Mouse (Mus musculus) liver, embryonic 12.5 days (tissue): ENCODE data around the gene Gm11077. TPM values are rescaled to one million over a fixed set of nuclear protein-coding genes. Genes with fewer than 3 reads are reported as not detected.

Experiments used
- ATAC-seq: fragments of 200-750 bp; cut with Nextera tagmentation; 2 replicates; pipeline ENCODE4 v1.8.0; 2017; ENCODE audit warnings: moderate number of reproducible peaks, mild to moderate bottlenecking, moderate library complexity
- H3K27ac ChIP-seq: fragments of 300-500 bp; sonication (generic); 2 replicates; pipeline ENCODE4 v1.5.1; 2016; ENCODE audit warnings: mild to moderate bottlenecking
- H3K27me3 ChIP-seq: fragments of 300-500 bp; sonication (generic); replicated peaks from 2 replicates; pipeline ENCODE4 v1.6.1; 2016; ENCODE audit warnings: mild to moderate bottlenecking, moderate library complexity
- H3K36me3 ChIP-seq: fragments of 300-500 bp; sonication (generic); 2 replicates; pipeline ENCODE4 v1.6.1; 2016; ENCODE audit warnings: mild to moderate bottlenecking, moderate library complexity
- H3K4me1 ChIP-seq: fragments of 300-500 bp; sonication (generic); 2 replicates; pipeline ENCODE4 v1.6.1; 2016
- H3K4me2 ChIP-seq: fragments of 300-500 bp; sonication (generic); 2 replicates; pipeline ENCODE4 v1.6.1; 2016; ENCODE audit warnings: mild to moderate bottlenecking, moderate library complexity
- H3K4me3 ChIP-seq: fragments of 300-500 bp; sonication (generic); 2 replicates; pipeline ENCODE4 v1.5.1; 2016; ENCODE audit warnings: mild to moderate bottlenecking, moderate library complexity
- H3K9ac ChIP-seq: fragments of 300-500 bp; sonication (generic); 2 replicates; pipeline ENCODE4 v1.6.1; 2016; ENCODE audit warnings: mild to moderate bottlenecking, moderate library complexity
- H3K9me3 ChIP-seq: fragments of 300-500 bp; sonication (generic); replicated peaks from 2 replicates; pipeline ENCODE4 v1.6.1; 2016; ENCODE audit warnings: mild to moderate bottlenecking, moderate library complexity
- WGBS: fragments of 180-500 bp; shearing (Covaris S2); methylation state at CpG from one replicate; pipeline ENCODE4 v1.1.7; 2016; ENCODE audit not compliant: insufficient replicate concordance; 5-methylcytosine and 5-hydroxymethylcytosine counted together
- polyA plus RNA-seq: library from polyadenylated mRNA; unstranded; fragments of >200 nt; fragmentation: Nextera tagmentation; extraction: Ambion mirVana; gene quantifications from 2 replicates; pipeline ENCODE4 v1.2.1, GENCODE M21; 2016

The Gm11077 gene
- polyA plus RNA-seq, 1 experiment from 2014 or later: not detected

GRCm38 (mm10) chr6:140750371-140751080, 21.4 kb downstream of the Gm11077 start:
- Histone ChIP-seq H3K9ac (no peak overlapping the region), H3K36me3 (no peaks in the 10 kb centered on the region), H3K27ac (no peak overlapping the region), H3K27me3 (no peaks in the 10 kb centered on the region), H3K4me3 (no peak overlapping the region), H3K9me3 (no peaks in the 10 kb centered on the region), H3K4me2 (no peak overlapping the region), H3K4me1 (no peaks in the 10 kb centered on the region)
- WGBS: 64% methylated on average over 8 of the region's 8 CpGs
- no peak for ATAC-seq

GRCm38 (mm10) chr6:140766365-140766764, 37.3 kb downstream of the Gm11077 start:
- H3K27me3 ChIP-seq: no peaks in the 10 kb centered on the region
- H3K4me1 ChIP-seq: no peaks in the 10 kb centered on the region
- no peak overlapping the region for H3K4me2 ChIP-seq
- H3K4me3 ChIP-seq: no peak overlapping the region
- H3K9me3 ChIP-seq: no peaks in the 10 kb centered on the region
- H3K36me3 ChIP-seq: no peaks in the 10 kb centered on the region
- 29% methylated on average over 9 of the region's 9 CpGs for WGBS
- no peak overlapping the region for H3K9ac ChIP-seq
- no peak overlapping the region for H3K27ac ChIP-seq
- no peak for ATAC-seq

GRCm38 (mm10) chr6:140767237-140767636, 38.2 kb downstream of the Gm11077 start:
- H3K4me1 ChIP-seq: no peaks in the 10 kb centered on the region
- 33% methylated on average over 6 of the region's 6 CpGs for WGBS
- H3K4me2 ChIP-seq: no peak overlapping the region
- no peak overlapping the region for H3K4me3 ChIP-seq
- no peaks in the 10 kb centered on the region for H3K9me3 ChIP-seq
- H3K36me3 ChIP-seq: no peaks in the 10 kb centered on the region
- no peak overlapping the region for H3K27ac ChIP-seq
- no peaks in the 10 kb centered on the region for H3K27me3 ChIP-seq
- no peak overlapping the region for H3K9ac ChIP-seq
- no peak for ATAC-seq

DNA sequence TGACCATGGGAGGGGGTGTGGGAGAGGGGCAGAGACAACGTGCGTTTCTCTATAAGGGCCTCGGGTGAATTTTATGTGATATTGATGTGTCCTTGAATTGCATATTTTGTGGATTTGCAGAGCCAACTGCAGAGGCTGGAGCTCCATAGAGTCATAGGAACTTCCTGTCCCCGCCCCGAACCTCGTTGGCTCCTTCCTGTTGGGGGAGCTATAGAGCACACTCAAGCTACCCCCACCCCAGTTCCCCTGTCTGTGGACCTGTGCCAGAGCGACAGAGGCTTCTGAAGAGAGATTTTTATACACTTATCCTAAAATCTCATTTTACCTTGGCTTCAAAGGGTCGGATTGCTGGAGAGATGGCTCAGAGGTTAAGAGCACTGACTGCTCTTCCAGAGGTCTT, 39.1 kb downstream of the Gm11077 start:
- ATAC-seq: no peak
- Histone ChIP-seq H3K4me1 (no peaks in the 10 kb centered on the region), H3K27me3 (no peaks in the 10 kb centered on the region), H3K4me3 (no peak overlapping the region), H3K4me2 (no peak overlapping the region), H3K36me3 (no peaks in the 10 kb centered on the region), H3K9me3 (no peaks in the 10 kb centered on the region), H3K27ac (no peak overlapping the region), H3K9ac (no peak overlapping the region)
- 56% methylated on average over 8 of the region's 8 CpGs for WGBS

- ATAC-seq: no peak
- no peaks in the 10 kb centered on the region for H3K27me3 ChIP-seq
- H3K9ac ChIP-seq: no peak overlapping the region
These were observed 40.0 kb downstream of the Gm11077 start for GRCm38 (mm10) chr6:140768859-140769640.

DNA sequence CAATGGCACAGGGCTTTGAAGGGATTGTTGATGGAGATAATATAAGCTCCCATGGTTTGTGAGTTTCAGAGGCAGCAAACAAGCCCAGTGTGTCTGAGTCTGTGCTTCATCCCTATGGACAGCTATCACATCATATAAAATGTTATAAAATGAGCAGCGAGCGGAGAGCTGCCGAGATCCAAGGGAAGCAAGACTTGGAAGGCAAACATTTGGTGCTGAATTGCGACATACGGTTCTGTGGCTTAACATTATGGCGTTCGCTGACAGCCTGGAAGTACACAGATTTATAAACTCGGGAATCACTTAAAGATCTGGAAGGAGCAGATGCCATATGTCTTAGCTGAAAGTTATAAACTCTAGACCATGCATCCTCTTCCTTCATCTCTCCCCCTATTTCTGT, 47.2 kb downstream of the Gm11077 start:
- H3K36me3 ChIP-seq: no peaks in the 10 kb centered on the region
- H3K9ac ChIP-seq: no peak overlapping the region
- H3K27me3 ChIP-seq: no peaks in the 10 kb centered on the region
- 75% methylated on average over 8 of the region's 8 CpGs for WGBS
- no peak overlapping the region for H3K4me2 ChIP-seq
- H3K27ac ChIP-seq: no peak overlapping the region
- no peaks in the 10 kb centered on the region for H3K9me3 ChIP-seq
- no peak overlapping the region for H3K4me3 ChIP-seq
- no peaks in the 10 kb centered on the region for H3K4me1 ChIP-seq
- no peak for ATAC-seq

More at GRCm38 (mm10) chr6:140768859-140769640, 40.0 kb downstream of the Gm11077 start:
- no peak overlapping the region for H3K27ac ChIP-seq
- no peaks in the 10 kb centered on the region for H3K36me3 ChIP-seq
- H3K4me2 ChIP-seq: no peak overlapping the region
- H3K9me3 ChIP-seq: no peaks in the 10 kb centered on the region
- WGBS: 70% methylated on average over 21 of the region's 21 CpGs
- H3K4me3 ChIP-seq: no peak overlapping the region
- no peaks in the 10 kb centered on the region for H3K4me1 ChIP-seq

GRCm38 (mm10) chr6:140782524-140782923, 53.4 kb downstream of the Gm11077 start:
- Histone ChIP-seq H3K27ac (no peak overlapping the region), H3K9ac (no peak overlapping the region), H3K36me3 (no peaks in the 10 kb centered on the region), H3K27me3 (no peaks in the 10 kb centered on the region), H3K4me3 (no peak overlapping the region), H3K4me2 (no peak overlapping the region), H3K4me1 (no peaks in the 10 kb centered on the region), H3K9me3 (no peaks in the 10 kb centered on the region)
- no peak for ATAC-seq
- 82% methylated on average over 6 of the region's 6 CpGs for WGBS

DNA sequence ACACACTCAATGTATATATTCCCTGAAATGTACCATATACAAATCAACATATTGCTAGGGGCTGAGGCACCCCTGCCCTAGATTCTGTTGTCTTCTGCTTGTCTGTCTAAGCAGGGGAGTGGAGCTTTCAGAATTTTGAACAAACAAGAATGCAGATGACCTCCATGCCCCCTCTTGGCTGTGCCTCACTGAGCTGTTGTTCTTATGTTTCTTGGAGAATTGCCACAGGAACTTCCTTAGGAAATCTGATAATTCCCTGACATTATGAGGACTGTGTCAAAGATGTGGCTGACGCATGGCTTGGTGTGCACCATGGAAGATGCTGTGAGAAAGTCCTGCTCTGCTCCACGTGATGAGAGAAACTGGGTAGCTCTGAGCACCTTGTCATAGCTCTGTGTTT, 57.0 kb downstream of the Gm11077 start:
- ATAC-seq: no peak

GRCm38 (mm10) chr6:140789850-140790249, 60.8 kb downstream of the Gm11077 start:
- 43% methylated on average over 3 of the region's 3 CpGs for WGBS
- no peaks in the 10 kb centered on the region for H3K27me3 ChIP-seq
- H3K27ac ChIP-seq: no peak overlapping the region
- no peaks in the 10 kb centered on the region for H3K9me3 ChIP-seq
- H3K4me2 ChIP-seq: no peak overlapping the region
- H3K9ac ChIP-seq: no peak overlapping the region
- no peak for ATAC-seq
- H3K4me1 ChIP-seq: no peaks in the 10 kb centered on the region
- H3K4me3 ChIP-seq: no peak overlapping the region
- no peaks in the 10 kb centered on the region for H3K36me3 ChIP-seq

More for the DNA sequence above, 57.0 kb downstream of the Gm11077 start:
- no peaks in the 10 kb centered on the region for H3K27me3 ChIP-seq
- no peaks in the 10 kb centered on the region for H3K4me1 ChIP-seq
- H3K9ac ChIP-seq: no peak overlapping the region
- 59% methylated on average over 2 of the region's 2 CpGs for WGBS
- H3K4me2 ChIP-seq: no peak overlapping the region
- H3K36me3 ChIP-seq: no peaks in the 10 kb centered on the region
- no peak overlapping the region for H3K4me3 ChIP-seq
- no peaks in the 10 kb centered on the region for H3K9me3 ChIP-seq
- H3K27ac ChIP-seq: no peak overlapping the region

DNA sequence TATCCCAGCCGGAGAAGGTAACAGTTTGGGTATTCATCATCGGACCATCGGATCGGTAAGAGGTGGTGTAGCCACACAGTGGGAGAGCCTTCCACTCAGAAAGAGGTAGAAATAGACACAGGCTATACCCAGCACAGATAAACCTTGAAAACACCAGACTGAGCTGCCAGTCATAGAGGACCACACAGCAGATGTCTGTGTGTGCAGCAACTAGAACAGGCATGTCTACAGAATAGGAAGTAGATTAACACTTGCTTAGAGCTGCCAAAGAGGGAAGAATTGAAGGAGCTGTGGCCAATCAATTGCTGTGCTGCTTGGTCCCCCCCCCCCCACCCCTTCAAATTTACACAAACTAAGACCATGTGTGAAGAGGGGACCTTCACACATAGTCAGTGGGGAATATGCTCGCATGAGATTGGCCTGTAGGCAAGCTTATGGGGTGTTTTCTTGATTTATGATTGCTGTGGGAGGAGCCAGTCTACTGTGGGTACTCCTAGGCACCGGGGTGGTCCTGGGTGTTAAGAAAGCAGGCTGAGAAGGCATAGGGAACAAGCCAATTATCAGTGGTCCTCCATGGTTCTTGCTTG, 64.7 kb downstream of the Gm11077 start:
- H3K9me3 ChIP-seq: no peaks in the 10 kb centered on the region
- 70% methylated on average over 6 of the region's 6 CpGs for WGBS
- no peaks in the 10 kb centered on the region for H3K4me1 ChIP-seq
- H3K27ac ChIP-seq: no peak overlapping the region
- no peaks in the 10 kb centered on the region for H3K27me3 ChIP-seq
- ATAC-seq: no peak
- H3K36me3 ChIP-seq: no peaks in the 10 kb centered on the region
- H3K4me3 ChIP-seq: no peak overlapping the region
- H3K9ac ChIP-seq: no peak overlapping the region
- H3K4me2 ChIP-seq: no peak overlapping the region

- no peak overlapping the region for H3K27ac ChIP-seq
- no peaks in the 10 kb centered on the region for H3K9me3 ChIP-seq
- WGBS: 58% methylated on average over 3 of the region's 3 CpGs
- H3K4me1 ChIP-seq: no peaks in the 10 kb centered on the region
- no peak overlapping the region for H3K4me3 ChIP-seq
- no peak overlapping the region for H3K4me2 ChIP-seq
- H3K36me3 ChIP-seq: no peaks in the 10 kb centered on the region
- no peaks in the 10 kb centered on the region for H3K27me3 ChIP-seq
- ATAC-seq: no peak
- H3K9ac ChIP-seq: no peak overlapping the region
These were observed 69.8 kb downstream of the Gm11077 start for GRCm38 (mm10) chr6:140798841-140799240.

- Histone ChIP-seq H3K4me1 (no peaks in the 10 kb centered on the region), H3K4me3 (no peak overlapping the region), H3K9ac (no peak overlapping the region), H3K27me3 (no peaks in the 10 kb centered on the region), H3K36me3 (no peaks in the 10 kb centered on the region), H3K9me3 (no peaks in the 10 kb centered on the region), H3K27ac (no peak overlapping the region), H3K4me2 (no peak overlapping the region)
- ATAC-seq: no peak
- 67% methylated on average over 16 of the region's 16 CpGs for WGBS
These were observed 70.5 kb downstream of the Gm11077 start for GRCm38 (mm10) chr6:140799435-140800040.
